Mouse (Mus musculus) neural tube, embryonic 15.5 days (tissue): ENCODE results near the gene Cacna2d3. TPM values are rescaled to one million over a fixed set of nuclear protein-coding genes. Genes with fewer than 3 reads are reported as not detected.
A peak's percentile ranks its signal among the peaks of the same experiment; 100 is the strongest.

ENCODE experiments used
- ATAC-seq: fragments of 200-750 bp; cut with Nextera tagmentation; 2 replicates; pipeline ENCODE4 v1.8.0; 2017; ENCODE audit warnings: mild to moderate bottlenecking, moderate TSS enrichment, moderate library complexity; ENCODE audit not compliant: low FRiP score
- H3K27ac ChIP-seq: fragments of 300-500 bp; sonication (generic); replicated peaks from 2 replicates; pipeline ENCODE4 v1.5.1; 2015; ENCODE audit warnings: mild to moderate bottlenecking, inconsistent platforms
- H3K27me3 ChIP-seq: fragments of 300-500 bp; sonication (generic); replicated peaks from 2 replicates; pipeline ENCODE4 v1.6.1; 2015; ENCODE audit warnings: inconsistent platforms
- H3K36me3 ChIP-seq: fragments of 300-500 bp; sonication (generic); 2 replicates; pipeline ENCODE4 v1.6.1; 2015; ENCODE audit warnings: inconsistent platforms
- H3K4me1 ChIP-seq: fragments of 300-500 bp; sonication (generic); 2 replicates; pipeline ENCODE4 v1.6.1; 2015; ENCODE audit warnings: inconsistent platforms
- H3K4me2 ChIP-seq: fragments of 300-500 bp; sonication (generic); 2 replicates; pipeline ENCODE4 v1.6.1; 2015; ENCODE audit warnings: inconsistent platforms, mild to moderate bottlenecking, moderate library complexity
- H3K4me3 ChIP-seq: fragments of 300-500 bp; sonication (generic); replicated peaks from 2 replicates; pipeline ENCODE4 v1.5.1; 2015; ENCODE audit warnings: mild to moderate bottlenecking, inconsistent platforms
- H3K9ac ChIP-seq: fragments of 300-500 bp; sonication (generic); replicated peaks from 2 replicates; pipeline ENCODE4 v1.6.1; 2015; ENCODE audit warnings: mild to moderate bottlenecking, inconsistent platforms
- H3K9me3 ChIP-seq: fragments of 300-500 bp; sonication (generic); replicated peaks from 2 replicates; pipeline ENCODE4 v1.6.1; 2016; ENCODE audit warnings: inconsistent platforms
- WGBS: fragments of 180-500 bp; shearing (Covaris S2); methylation state at CpG from one replicate; pipeline ENCODE4 v1.1.7; 2015; ENCODE audit warnings: mixed read lengths; 5-methylcytosine and 5-hydroxymethylcytosine counted together
- polyA plus RNA-seq: library from polyadenylated mRNA; unstranded; fragments of >200 nt; fragmentation: Nextera tagmentation; extraction: Ambion mirVana; gene quantifications from 2 replicates; pipeline ENCODE4 v1.2.1, GENCODE M21; 2015

Gene Cacna2d3
- polyA plus RNA-seq, 1 experiment from 2014 or later: 57.1 TPM

DNA sequence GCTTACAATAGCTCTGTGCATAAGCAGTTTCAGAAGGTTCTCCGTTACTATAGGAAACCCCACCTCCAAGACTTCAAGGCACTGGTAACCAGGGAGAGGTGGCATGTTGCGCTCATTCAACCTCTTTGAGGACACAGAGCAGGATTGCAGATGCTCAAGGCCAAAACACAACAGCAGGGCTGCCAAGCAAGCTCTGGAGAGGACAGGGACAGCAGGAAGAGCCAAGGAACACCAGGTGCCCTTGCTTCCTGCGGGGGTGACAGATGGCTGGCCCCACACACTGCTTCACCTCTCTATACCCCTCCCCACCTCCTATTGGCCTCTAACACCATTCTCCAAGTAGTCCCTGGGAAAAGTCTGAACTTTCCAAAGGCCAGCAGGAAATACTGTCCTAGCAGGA, 9.0 kb downstream of the Cacna2d3 start:
- WGBS: 79% methylated on average over 3 of the region's 3 CpGs
- Histone ChIP-seq H3K4me3 (no peak overlapping the region), H3K4me2 (no peak overlapping the region), H3K9me3 (no peaks in the 10 kb centered on the region), H3K27ac (no peak overlapping the region), H3K9ac (no peak overlapping the region), H3K36me3 (no peaks in the 10 kb centered on the region), H3K27me3 (peaks cover 5% of the 10 kb centered on the region; the same call in 1 of the 2 replicates), H3K4me1 (peaks cover 14% of the 10 kb centered on the region)
- ATAC-seq: no peak

- Histone ChIP-seq H3K4me1 (peaks cover 14% of the 10 kb centered on the region), H3K9me3 (no peaks in the 10 kb centered on the region), H3K27ac (no peak overlapping the region; the same call in 1 of the 2 replicates), H3K36me3 (no peaks in the 10 kb centered on the region), H3K9ac (peak overlapping the region; percentile 36; the same call in 1 of the 2 replicates), H3K27me3 (0 out of 2 replicates have a peak, but pooled peaks cover 3% of the 10 kb centered on the region), H3K4me2 (peak overlapping the region; percentile 48), H3K4me3 (no peak overlapping the region)
- ATAC-seq: peak; percentile 83
- WGBS: 24% methylated on average over 18 of the region's 18 CpGs
Observed at GRCm38 (mm10) chr14:29707561-29708335, 13.9 kb downstream of the Cacna2d3 start.

DNA sequence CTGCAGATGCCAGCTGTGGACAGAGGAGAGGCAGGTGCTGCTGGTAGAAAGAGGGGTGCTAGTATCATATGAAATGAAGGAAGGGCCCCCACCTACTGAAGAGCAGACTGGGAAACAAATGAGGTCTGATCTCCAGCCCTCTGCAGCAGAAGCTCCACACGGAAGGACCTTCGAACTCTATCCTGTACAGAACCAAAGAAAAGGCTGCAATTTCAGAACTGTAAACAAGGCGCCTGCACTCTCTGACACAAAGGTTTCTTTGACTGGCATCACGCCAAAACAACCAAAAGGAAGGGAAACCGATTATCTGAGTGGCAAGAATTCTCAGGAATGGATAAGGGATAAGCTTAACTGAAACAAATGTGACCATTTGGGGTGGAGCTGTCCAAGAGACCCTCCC, 18.9 kb downstream of the Cacna2d3 start:
- Histone ChIP-seq H3K4me3 (no peak overlapping the region), H3K9me3 (no peaks in the 10 kb centered on the region), H3K36me3 (no peaks in the 10 kb centered on the region), H3K9ac (no peak overlapping the region), H3K27me3 (0 out of 2 replicates have a peak, but pooled peaks cover 3% of the 10 kb centered on the region), H3K4me1 (peaks cover 19% of the 10 kb centered on the region), H3K4me2 (no peak overlapping the region), H3K27ac (no peak overlapping the region)
- WGBS: 76% methylated on average over 5 of the region's 5 CpGs
- no peak for ATAC-seq

GRCm38 (mm10) chr14:29696131-29696530, 25.5 kb downstream of the Cacna2d3 start:
- H3K4me2 ChIP-seq: no peak overlapping the region
- ATAC-seq: peak; percentile 59; the same call in 1 of the 2 replicates
- H3K4me3 ChIP-seq: no peak overlapping the region
- H3K9me3 ChIP-seq: no peaks in the 10 kb centered on the region
- H3K4me1 ChIP-seq: peaks cover 16% of the 10 kb centered on the region
- no peak overlapping the region for H3K27ac ChIP-seq
- 8% methylated on average over 3 of the region's 3 CpGs for WGBS
- H3K9ac ChIP-seq: no peak overlapping the region
- no peaks in the 10 kb centered on the region for H3K36me3 ChIP-seq
- H3K27me3 ChIP-seq: 0 out of 2 replicates have a peak, but pooled peaks cover 4% of the 10 kb centered on the region

DNA sequence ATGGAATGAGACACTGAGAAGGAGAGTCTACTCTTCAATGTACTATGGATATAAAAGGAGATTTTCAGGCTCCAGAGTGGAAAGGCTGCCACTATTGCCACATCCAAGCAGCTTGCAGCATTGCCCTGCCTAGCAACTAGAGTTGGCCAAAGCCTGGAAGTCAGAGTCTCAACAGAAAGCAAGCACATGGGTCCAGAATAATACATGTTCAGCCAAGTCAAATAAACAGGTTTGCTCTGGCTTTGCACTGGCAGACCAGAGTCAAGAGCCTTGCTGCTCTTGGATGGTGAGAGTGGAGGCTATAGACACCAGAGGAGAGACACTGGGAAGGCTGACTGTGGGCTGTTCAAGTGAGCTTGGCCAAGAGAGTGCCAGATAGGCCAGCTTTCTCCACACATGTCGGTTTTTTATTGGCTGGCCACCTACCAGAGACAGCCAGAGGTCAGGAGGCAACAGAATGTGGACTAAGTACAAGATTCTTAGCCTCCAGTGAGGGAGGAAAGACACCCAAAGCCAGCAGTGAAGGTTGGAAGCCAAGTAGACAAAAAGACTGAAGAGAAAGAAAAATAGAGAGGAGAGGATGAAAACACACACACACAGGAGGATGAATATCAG, 49.1 kb downstream of the Cacna2d3 start:
- ATAC-seq: no peak
- Histone ChIP-seq H3K4me3 (no peak overlapping the region), H3K36me3 (no peaks in the 10 kb centered on the region), H3K27ac (no peak overlapping the region), H3K4me1 (no peaks in the 10 kb centered on the region), H3K4me2 (no peak overlapping the region), H3K9me3 (no peaks in the 10 kb centered on the region), H3K9ac (no peak overlapping the region), H3K27me3 (no peaks in the 10 kb centered on the region)
- WGBS: 44% methylated on average over 1 of the region's 1 CpGs

GRCm38 (mm10) chr14:29669826-29670225, 51.8 kb downstream of the Cacna2d3 start:
- H3K4me1 ChIP-seq: 0 out of 2 replicates have a peak, but pooled peaks cover 5% of the 10 kb centered on the region
- WGBS: 45% methylated on average over 5 of the region's 5 CpGs
- no peaks in the 10 kb centered on the region for H3K9me3 ChIP-seq
- no peak for ATAC-seq
- no peaks in the 10 kb centered on the region for H3K36me3 ChIP-seq
- H3K9ac ChIP-seq: no peak overlapping the region
- no peak overlapping the region for H3K4me3 ChIP-seq
- no peak overlapping the region for H3K4me2 ChIP-seq
- no peak overlapping the region for H3K27ac ChIP-seq
- H3K27me3 ChIP-seq: no peaks in the 10 kb centered on the region

GRCm38 (mm10) chr14:29657006-29657405, 64.7 kb downstream of the Cacna2d3 start:
- Histone ChIP-seq H3K4me2 (no peak overlapping the region), H3K9me3 (no peaks in the 10 kb centered on the region), H3K4me3 (no peak overlapping the region), H3K4me1 (no peaks in the 10 kb centered on the region), H3K9ac (no peak overlapping the region), H3K27ac (no peak overlapping the region), H3K27me3 (no peaks in the 10 kb centered on the region; the same call in 1 of the 2 replicates), H3K36me3 (no peaks in the 10 kb centered on the region)
- ATAC-seq: no peak
- WGBS: 31% methylated on average over 1 of the region's 1 CpGs

- Histone ChIP-seq H3K27ac (no peak overlapping the region), H3K4me1 (peaks cover 9% of the 10 kb centered on the region; the same call in 1 of the 2 replicates), H3K4me2 (no peak overlapping the region), H3K27me3 (no peaks in the 10 kb centered on the region), H3K9me3 (no peaks in the 10 kb centered on the region), H3K4me3 (no peak overlapping the region), H3K36me3 (no peaks in the 10 kb centered on the region), H3K9ac (no peak overlapping the region)
- no peak for ATAC-seq
- 60% methylated on average over 5 of the region's 5 CpGs for WGBS
Observed at GRCm38 (mm10) chr14:29650591-29650990, 71.1 kb downstream of the Cacna2d3 start.

DNA sequence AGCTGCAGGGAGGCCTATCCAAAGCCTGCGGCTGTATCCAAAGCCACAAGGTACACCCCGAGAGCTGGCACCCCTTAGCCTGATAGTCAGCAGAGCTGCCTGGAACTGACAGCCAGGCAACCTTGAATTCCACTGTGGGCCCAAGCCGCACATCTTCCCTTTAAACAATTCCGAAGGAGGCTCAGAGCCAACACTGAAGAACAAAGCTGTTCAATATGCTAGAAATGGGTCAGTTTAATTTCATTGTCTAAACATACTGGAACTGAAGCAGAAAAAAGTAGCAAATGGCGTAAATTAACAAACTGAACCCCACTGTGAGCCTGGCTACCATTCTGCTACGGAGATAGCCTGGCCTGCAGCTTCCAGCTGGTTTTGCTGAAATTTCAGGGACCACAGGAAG, 72.9 kb downstream of the Cacna2d3 start:
- Histone ChIP-seq H3K36me3 (no peaks in the 10 kb centered on the region), H3K9ac (no peak overlapping the region), H3K27ac (0 out of 2 replicates have a peak overlapping the region, but pooled peaks have one; percentile 9), H3K4me1 (peaks cover 9% of the 10 kb centered on the region; the same call in 1 of the 2 replicates), H3K9me3 (no peaks in the 10 kb centered on the region), H3K27me3 (no peaks in the 10 kb centered on the region), H3K4me2 (no peak overlapping the region), H3K4me3 (no peak overlapping the region)
- ATAC-seq: no peak
- WGBS: 36% methylated on average over 6 of the region's 6 CpGs

DNA sequence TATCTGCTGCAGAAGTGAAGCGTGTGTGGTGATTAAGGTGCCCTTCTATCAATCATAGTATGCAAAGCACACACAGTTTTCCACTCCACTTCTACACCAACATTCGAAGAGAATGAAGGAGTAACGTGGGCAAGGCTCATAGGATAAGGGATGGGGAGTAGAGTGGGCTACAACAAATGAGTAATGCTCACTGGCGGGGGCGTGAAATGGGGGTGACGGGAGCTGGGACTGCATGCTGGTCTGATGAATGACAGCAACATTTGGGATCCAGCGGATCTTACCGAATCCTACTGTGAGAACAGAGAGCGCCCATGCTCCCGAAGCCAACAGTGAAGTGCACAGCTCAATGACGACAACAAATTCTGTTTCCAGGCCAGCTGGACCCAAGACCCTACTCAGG, 76.2 kb downstream of the Cacna2d3 start:
- no peak overlapping the region for H3K4me2 ChIP-seq
- no peak overlapping the region for H3K27ac ChIP-seq
- no peaks in the 10 kb centered on the region for H3K9me3 ChIP-seq
- no peak for ATAC-seq
- H3K4me1 ChIP-seq: peaks cover 9% of the 10 kb centered on the region; the same call in 1 of the 2 replicates
- H3K9ac ChIP-seq: no peak overlapping the region
- H3K27me3 ChIP-seq: no peaks in the 10 kb centered on the region
- no peak overlapping the region for H3K4me3 ChIP-seq
- no peaks in the 10 kb centered on the region for H3K36me3 ChIP-seq
- 61% methylated on average over 11 of the region's 11 CpGs for WGBS

DNA sequence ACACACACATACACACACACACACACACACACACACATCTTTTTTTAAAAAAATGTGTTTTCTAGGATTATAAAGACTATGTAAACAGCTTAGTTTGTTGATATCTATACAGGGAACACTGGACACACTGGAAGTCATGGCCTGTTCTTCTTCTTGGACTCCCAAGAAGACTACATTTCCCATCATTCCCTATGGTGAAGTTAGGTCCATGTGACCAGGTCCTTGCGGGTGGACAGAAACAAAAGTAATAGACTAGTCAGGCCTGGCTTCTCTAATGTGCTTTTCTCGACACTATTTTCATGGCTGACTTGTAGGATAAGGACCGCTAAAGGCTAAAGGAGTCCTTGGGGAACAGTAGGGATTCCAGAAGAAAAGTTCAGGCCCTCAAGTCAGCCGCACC, 78.4 kb downstream of the Cacna2d3 start:
- 72% methylated on average over 4 of the region's 4 CpGs for WGBS
- Histone ChIP-seq H3K9ac (no peak overlapping the region), H3K4me3 (no peak overlapping the region), H3K4me2 (no peak overlapping the region), H3K9me3 (no peaks in the 10 kb centered on the region), H3K4me1 (peaks cover 10% of the 10 kb centered on the region), H3K27ac (no peak overlapping the region), H3K36me3 (no peaks in the 10 kb centered on the region), H3K27me3 (no peaks in the 10 kb centered on the region)
- ATAC-seq: no peak

DNA sequence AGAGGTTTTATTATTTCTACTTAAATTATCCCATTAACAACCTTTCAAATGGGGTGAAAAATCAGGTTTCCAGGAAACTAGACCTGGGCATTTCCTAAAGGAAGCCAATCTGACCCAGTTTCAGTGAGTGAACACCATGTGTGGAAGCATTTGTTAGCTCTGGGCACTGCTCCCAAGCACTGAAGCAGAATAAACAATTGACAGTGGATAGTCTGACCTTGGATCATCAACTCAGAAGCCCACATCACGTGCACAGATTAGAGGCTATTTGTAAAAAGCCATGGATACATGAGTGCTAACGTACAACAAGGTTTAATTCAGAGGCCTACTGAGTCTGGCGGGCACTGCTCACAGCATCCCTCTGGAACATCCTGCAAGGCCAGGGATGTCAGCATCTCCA, 82.4 kb downstream of the Cacna2d3 start:
- Histone ChIP-seq H3K27me3 (no peaks in the 10 kb centered on the region), H3K9me3 (no peaks in the 10 kb centered on the region), H3K27ac (0 out of 2 replicates have a peak overlapping the region, but pooled peaks have one; percentile 37), H3K4me3 (no peak overlapping the region), H3K4me2 (no peak overlapping the region), H3K9ac (no peak overlapping the region), H3K4me1 (peaks cover 10% of the 10 kb centered on the region), H3K36me3 (no peaks in the 10 kb centered on the region)
- WGBS: 45% methylated on average over 3 of the region's 3 CpGs
- ATAC-seq: no peak
